Mouse (Mus musculus): ENCODE measurements at regions not wholly inside any gene's neighbourhood (a gene's known extent, or its start where the extent isn't known, plus 50 kb on each side); places are given as distances from the start of the nearest gene placed in this dataset.

DNA sequence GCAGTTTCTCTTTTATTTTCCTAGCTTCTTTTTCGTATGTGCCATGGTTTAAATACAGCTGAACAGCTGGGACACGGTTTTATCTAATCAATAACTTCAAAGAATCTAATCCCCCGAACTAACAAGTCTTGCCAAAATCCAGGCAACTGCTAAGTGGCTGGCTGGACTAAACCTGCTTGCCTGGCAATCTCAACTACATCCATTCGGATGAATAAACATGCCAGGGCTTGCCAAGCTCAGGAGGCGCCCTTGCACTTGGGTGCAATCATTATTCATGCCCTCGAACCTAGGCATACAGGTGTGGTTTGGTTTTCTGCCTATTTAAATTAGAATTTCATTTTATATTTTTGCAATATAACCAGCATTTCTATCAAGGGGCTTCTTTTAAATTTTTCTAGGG lies 172.1 kb upstream of the Paip1 start:
- intact Hi-C loops (cut with DNase I), result no loop called here

DNA sequence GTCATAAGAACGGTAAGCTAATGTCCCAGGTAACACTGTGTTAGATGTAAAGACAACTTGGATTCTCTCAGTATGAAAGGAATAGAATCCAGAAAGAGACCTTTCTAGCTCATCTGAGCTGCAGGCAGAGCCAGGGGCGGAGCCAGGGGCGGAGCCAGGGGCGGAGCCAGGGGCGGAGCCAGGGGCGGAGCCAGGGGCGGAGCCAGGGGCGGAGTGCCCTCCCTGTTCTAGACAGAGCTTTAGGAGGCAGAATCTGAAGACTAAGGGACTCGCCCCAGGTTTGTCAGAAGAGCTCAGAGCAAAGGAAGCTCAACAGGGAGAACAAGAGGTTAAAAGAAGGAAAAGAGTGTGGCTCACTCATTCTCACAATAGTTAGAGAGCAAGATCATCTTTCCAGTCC lies 169.9 kb upstream of the Paip1 start:
- DNase-seq, result no peak
- intact Hi-C loops (cut with DNase I), result no loop called here

More for the DNA sequence above, 172.1 kb upstream of the Paip1 start:
- DNase-seq, result no peak

DNA sequence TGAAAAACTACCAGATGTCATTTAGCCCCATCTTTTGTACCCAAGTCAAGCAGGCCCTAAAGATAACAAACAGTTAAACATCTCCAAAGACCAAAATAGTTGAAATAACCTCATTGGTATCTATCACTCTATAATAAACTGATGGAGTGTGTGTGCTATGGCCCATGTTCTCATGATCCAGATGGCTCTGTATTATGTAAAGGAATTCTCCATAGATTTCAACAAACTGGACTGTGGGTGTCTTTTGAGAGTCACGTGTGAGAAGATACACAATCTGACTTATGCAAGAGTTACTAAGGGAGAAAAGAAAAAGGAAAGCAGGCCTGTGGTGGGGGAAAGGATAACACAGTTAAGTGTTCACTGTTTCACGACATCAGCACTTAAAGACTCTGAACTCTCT lies 164.8 kb upstream of the Paip1 start:
- no peak for DNase-seq
- intact Hi-C loops (cut with DNase I), result no loop called here

DNA sequence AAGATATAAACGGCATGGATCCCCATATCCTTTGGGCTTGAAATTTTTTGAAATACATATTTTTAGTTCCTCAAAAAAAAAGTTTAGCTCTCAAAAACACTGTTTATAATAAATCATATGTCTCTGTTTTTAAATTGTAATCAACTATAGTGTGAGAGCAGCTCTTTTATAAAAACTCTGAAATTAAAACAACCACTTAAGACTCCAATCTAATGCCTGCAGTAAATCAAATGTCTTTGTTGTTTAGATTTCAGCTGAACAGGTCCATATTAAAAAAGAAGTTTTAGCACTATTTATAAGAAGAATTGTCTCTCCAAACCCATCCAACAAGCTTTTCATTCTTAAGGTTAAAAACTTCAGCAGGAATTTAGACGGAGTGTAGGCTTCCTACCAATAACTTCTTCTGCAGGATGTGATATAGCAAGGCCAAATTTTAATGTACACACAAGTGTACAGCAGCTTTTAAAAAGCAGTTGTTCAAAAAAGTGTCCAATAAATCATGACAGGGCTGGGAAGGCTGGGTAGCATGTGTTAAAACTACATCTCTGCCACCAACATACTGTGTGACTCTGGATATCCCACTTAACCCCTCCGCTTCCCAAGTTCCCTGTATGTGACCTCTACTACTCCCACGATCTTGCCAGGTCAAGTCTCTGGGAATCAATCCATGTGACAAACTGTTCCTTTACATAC lies 160.6 kb upstream of the Paip1 start:
- intact Hi-C loops (cut with DNase I), result no loop called here
- no peak for DNase-seq

DNA sequence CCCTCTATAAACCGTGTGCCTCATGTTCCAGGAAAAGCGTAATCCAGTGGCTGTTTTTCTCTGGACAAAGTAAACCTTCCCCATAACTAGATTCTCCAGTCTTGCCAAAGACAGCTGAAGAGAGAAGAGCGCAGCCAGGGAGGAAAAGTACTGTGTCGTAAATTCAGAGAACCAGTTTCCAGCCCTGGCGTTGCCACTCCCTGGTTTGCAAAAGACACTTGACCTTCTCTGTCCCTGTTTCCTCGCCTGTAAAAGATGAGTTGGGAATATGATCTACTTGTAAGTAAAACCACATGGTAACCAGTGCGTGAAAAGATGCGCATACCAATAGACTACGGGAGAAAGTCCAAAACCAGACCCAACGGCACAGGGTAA lies 160.1 kb upstream of the Paip1 start:
- no peak for DNase-seq
- intact Hi-C loops (cut with DNase I), result no loop called here

DNA sequence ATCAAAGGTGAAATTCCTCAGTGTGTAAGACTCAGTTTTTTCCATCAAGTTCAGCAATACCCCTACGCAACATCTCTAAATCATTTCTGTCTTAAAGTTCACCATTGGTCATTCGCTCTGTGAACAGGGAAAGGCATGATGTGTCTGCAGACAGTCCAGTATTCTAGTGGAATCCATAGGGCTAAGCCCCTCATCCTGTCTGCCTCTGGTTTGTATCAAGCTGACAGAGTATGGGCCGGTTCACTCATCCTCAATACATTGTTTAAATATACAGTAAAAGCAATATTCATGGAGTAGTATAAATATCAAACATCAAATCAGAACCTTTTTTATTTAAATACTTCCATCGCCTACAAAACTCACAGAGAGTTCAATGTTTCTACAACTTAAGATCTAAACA lies 152.9 kb upstream of the Paip1 start:
- intact Hi-C loops (cut with DNase I), result no loop called here
- no peak for DNase-seq

DNA sequence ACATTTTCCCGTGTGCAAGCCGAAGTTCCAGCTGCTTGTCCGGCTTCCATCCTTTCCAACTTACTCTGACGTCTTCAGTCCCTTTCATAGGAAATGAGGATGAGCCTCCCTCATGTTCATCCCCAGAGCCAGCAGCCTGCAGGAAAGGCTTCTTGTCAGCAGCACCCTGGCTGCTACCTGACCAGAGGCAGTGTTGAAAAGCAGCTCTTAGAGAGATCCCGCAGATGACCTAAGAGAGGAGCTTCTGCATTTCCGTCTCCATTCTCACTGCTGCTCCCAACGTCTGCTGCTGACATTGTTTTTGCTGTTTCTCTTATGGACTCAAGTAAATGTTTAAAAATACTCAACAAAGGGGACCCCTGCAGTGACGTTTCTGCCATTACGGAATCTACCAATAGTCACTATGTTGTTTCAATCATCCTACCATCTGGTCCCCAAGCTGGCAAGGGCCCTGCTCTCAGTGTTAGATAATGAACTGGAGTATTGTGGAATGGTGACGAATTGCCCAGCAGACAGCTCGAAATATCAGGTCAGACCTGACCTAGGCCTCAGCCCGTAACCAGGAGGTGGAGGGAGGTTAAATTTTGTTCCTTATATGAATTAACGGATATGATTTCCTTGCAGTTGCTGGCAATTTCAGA lies 151.0 kb upstream of the Paip1 start:
- intact Hi-C loops (cut with DNase I), result no loop called here
- DNase-seq, result no peak

DNA sequence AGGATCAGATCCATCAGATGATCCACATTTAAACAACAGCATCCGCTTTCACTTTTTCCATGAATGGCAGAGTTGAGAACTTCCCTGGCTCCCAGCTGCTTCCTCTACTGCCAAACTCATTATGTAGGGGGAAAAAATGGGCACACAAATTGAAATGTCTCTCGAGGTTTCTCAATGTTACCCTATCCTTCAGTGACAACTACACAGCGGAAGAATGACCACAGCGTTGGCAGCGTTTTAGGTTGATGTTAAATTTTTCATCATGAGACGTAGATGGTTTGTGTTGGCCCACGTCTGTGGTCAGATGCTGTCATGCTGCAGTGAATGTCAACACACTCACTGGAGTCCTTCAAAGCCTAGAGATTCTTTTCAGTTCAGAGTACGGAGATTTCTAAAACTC lies 149.0 kb upstream of the Paip1 start:
- intact Hi-C loops (cut with DNase I), result no loop called here
- DNase-seq, result no peak

DNA sequence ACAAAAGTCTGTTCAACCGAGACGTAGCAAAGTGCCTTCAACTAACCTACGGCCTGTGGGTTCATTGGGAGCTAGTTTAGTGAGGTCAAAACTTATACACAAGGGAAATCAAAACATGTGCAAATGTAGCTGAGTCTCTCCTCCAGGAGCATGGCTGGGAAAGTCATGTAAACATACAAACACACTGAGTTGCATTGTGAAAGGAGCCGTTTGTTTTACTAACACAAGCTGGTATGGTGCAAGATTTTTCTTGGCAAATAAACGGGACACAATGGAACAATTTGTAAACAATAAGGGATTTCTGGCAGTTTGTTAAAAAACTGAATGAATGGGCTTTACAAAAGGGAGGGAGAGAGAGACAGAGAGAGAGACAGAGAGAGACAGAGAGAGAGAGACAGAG lies 147.8 kb upstream of the Paip1 start:
- no peak for DNase-seq
- intact Hi-C loops (cut with DNase I), result no loop called here

DNA sequence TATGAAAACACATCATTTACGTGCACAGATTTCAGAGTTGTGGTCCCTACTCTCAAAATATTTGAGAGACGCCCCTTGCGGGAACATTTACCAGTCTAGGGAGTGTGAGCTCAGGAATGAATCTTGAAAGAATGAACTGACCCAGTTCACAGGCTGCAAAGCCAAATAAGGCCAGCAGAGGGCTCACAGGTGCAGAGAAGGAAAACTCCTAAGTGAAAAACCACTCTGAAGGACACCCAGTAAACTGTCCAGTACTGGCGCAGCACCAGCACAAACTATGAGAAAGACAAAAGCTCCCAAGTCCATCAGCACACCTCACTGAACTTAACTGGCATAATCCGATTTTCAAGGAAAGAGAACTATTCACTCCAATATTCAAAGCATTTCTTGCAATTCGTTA lies 145.0 kb upstream of the Paip1 start:
- peak; percentile 45 to 53 for DNase-seq
- intact Hi-C loops (cut with DNase I), result loop anchor here (2.0 kb wide), 1 partner anchor 81 kb away; no protein-coding TSS in a partner anchor

DNA sequence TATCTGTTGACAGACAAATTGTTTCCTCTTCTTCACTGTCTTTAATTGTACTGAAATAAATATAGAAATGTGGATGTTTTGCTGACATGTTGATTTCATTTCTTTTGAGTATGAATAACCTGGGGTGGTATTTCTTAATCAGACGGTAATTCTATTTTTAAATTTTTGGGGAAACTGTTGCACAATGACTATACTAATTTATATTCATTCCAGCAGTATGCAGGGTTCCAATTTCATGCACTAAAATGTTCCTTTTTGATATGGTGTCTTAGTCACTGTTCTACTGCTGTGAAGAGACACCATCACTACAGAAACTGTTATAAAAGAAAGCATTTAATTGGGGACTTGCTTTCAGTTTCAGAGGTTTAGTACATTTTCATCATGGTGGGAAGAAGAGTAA lies 119.2 kb upstream of the Paip1 start:
- DNase-seq, result no peak
- intact Hi-C loops (cut with DNase I), result no loop called here

DNA sequence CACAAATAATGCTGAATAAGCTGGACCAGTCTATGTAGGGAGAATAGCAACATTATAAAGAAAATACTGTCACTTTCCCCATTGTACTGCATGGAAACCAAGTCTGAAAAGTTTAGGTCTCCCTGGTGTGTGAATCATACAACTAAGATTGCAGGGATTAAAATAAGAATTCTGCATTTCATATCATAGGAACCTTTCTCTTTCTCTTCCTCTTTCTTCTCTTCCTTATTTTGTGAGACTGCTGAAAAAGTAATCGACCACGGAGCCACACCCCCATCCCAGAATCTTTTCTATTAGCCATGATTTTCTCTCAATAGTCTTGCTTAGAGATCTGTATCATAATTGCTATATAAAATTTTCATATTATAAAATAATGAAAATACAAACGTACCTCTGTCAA lies 118.4 kb upstream of the Paip1 start:
- DNase-seq, result no peak
- intact Hi-C loops (cut with DNase I), result no loop called here

DNA sequence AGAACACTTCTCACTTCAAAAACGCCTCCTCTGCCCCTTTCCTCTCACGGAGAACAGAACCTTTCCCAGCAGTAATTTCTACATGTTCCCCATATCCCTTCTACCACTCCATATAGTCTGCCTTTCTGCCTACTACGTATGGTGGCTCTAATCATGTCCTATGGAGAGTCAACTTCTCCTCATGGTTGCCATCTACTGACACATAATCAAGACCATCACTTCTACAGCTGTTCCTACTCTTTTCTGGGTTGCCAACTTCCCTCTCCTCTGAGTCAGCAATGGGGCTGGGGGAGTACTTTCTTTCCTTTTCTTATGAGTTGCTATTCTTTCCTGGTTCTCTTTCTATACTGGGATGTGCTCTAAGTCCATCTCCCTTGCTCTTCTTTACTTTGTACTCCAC lies 114.0 kb upstream of the Paip1 start:
- DNase-seq, result no peak
- intact Hi-C loops (cut with DNase I), result no loop called here

DNA sequence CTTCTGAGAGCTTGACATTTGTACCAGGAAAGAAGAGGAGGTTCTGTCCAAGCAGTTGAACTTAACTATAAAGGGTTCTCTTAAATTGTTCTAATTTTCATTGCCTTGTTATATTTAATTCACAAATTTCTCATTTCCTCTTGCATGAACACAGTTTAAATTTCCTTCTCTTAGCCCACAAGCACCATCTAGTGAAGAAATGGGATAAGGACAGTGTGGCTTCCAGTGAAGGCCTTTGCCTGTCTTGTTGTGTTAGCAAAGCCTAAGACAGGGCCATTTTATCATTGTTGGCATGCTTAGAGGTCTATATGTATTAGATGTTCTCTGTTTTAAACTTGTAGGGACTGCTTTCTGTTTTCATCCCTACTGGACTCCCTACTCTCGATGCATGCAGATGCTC lies 110.0 kb upstream of the Paip1 start:
- no peak for DNase-seq
- intact Hi-C loops (cut with DNase I), result no loop called here

DNA sequence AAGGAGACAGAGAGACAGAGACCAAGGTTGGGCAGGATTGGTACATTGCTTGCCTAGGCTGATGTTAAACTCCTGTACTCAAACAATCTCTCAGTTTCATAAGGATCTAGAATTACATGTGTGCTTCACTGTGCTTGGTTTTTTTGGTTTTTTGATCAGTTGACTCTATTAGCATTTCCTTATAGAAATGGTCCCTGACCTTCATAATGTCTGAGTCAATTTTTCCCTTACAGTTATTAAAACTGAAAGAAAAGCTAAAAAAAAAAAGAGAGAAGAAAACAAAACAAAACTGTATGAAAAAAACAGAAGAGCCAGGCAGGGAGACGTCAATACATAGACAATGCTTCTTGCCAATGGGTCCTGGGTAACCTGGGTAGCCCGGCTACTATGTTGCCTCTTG lies 102.9 kb upstream of the Paip1 start:
- intact Hi-C loops (cut with DNase I), result no loop called here
- no peak for DNase-seq

DNA sequence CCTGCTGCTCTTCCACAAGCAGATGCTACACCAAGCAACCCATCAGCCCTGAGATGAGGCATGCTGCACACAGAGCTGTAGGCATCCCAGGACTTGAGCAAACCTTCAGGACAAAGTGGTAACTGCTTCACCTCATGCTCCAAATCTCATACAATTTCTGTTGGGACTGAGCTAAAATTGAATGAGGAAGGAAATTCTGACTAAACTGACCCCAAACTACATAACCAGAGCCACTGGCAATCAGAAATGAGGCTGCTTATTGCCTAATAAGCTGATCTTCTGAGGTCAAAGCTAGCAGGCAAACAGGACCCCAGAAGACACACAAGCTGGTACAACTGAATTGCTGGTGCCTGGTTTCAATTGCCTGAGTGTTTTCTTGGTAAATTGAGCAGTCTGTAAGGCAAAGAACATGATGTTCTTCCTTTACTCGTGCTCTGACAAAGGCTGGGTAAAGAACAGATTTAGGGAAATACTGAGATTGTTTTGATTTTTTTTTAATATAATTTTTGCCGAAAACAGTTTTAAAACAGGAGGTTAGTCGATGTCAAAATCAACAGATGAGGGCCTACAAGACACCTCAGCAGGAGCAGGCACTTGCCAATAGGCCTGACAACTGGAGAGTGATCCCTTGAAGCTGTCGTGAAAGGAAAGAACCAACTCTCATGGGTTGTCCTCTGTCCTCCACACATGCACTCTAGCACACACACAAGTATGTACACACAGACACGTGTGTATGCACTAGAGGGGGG lies 101.3 kb upstream of the Paip1 start:
- intact Hi-C loops (cut with DNase I), result no loop called here
- no peak for DNase-seq

DNA sequence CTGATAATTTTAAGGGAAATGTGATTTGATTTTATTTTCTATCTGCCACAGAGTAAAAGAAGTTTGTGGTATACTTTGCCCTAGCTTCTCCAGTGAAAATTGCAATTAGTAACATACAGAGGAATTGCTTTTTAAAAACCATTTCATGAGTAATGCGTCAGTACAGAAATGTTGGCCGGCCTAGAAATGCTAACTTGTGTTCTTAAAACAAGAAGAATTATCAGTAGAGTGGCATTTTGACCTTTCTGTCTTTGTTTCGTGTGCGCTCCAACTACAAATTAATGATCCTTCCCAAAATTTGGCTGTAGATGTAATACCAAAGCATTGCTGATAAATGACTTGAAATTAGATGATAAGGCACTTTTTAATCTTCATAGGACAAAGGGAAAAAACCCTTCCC lies 99.7 kb upstream of the Paip1 start:
- intact Hi-C loops (cut with DNase I), result no loop called here
- DNase-seq, result no peak

DNA sequence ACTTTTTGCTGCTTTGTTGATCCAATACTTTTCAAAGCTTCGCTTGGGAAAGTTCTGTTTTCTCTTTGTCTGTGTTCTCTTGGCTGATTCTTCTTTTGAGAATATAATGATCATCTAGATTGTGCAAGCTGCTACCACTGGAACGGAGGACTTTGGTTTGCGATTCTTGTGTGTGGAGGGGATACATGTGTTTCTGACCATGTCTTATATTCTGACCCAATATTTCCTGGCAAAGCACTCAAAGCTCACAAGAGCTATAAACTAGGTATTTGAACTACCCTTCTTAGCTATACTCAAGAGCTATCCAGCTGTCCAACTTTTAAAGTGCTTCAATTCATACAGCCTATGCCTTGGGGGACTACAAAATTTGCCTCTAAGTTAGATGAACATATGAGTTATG lies 96.6 kb upstream of the Paip1 start:
- DNase-seq, result no peak
- intact Hi-C loops (cut with DNase I), result no loop called here

DNA sequence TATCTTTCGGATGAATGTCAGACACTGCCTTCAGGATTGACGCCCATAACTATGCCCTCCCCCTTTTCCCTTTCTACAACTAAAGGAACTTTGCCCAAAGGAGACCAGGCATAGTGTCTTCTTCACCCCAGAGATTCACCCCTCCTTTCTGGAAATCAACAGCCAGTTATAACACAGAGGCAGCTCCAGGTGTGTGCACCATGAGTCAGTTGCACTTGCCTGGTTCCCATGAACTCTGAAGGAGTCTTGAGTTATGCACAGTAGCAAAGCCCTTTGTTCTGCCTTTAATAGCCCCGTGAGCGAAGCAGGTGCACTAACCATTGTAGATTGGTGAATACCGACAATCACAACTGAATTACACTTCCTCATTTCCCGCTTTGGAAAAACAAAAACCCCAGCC lies 94.5 kb upstream of the Paip1 start:
- intact Hi-C loops (cut with DNase I), result no loop called here
- no peak for DNase-seq

DNA sequence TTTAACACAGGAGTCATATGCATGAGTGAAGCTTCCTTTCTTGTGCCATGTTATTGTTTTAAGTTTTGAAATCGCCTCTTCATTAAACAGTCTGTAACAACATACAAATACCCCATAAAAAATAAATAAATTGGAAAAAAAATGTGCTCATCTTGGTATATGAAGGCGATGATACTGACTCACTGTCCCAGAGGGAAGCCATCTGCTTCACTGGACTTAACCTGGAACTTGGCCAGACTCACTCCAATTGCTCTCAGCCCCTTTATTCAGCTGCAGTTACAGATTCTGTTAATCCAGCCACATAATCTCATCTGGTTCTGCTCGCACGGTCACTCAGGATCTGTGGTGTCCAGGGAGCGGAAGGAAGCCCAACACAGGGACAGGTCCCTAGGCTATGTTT lies 90.5 kb upstream of the Paip1 start:
- DNase-seq, result no peak
- intact Hi-C loops (cut with DNase I), result no loop called here

DNA sequence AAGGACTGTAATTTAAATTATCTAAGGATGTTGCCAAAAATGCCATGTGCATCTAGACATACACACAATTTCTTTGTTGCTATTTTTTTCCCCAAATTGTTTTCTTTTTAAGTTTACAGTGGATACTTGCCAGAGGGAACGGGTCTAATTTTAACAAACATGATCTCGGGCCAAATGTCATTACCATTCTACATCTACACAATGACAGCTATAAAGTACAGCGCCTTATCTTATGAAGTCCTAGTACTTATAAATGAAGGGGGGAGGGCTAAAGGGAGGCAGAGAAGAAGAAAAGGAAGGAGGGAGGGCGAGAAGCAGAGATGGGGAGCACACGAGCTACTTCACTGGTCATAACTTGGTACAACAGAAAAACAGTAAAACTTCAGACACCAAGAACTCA lies 89.4 kb upstream of the Paip1 start:
- intact Hi-C loops (cut with DNase I), result no loop called here
- DNase-seq, result no peak

DNA sequence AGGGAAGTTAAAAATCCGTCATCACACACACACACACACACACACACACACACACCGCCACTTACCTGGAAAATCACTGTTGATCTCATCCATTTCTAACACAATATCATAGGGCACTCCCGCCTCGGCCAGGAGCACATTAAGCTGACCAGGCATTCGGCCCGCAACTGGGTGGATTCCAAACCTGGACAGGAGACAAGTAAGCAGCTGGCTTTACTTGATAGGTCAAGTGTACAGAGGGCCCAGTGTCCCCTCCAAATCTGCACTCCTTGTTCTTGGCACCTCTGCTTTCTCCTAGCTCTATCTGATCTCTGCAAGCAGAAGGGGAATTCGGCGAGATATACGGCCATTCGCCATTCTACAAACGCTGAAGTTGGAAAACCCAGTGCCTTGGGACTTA lies 88.6 kb upstream of the Paip1 start:
- intact Hi-C loops (cut with DNase I), result no loop called here
- DNase-seq, result peak; percentile 77 to 84
